Mouse (Mus musculus): Measurements from ENCODE around the gene Nexn. TPM values are rescaled to one million over a fixed set of nuclear protein-coding genes. Genes with fewer than 3 reads are reported as not detected.

Nexn gene
- polyA plus RNA-seq, 1 experiment from 2014 or later, result 37.9 TPM

- Histone ChIP-seq H3K27me3 (ENCODE audit: control insufficient read depth, insufficient read depth, low read length) (no peaks in the 10 kb centered on the region), H3K9me3 (ENCODE audit: control insufficient read depth, low read length) (no peaks in the 10 kb centered on the region), H3K9ac (ENCODE audit: low read length) (peak overlapping the region; percentile 52; the same call in 1 of the 2 replicates), H3K4me2 (replicated peaks; ENCODE audit: low read depth) (peak overlapping the region; percentile 60), H3K4me1 (replicated peaks; ENCODE audit: control insufficient read depth, insufficient read depth) (0 out of 2 replicates have a peak, but pooled peaks cover 2% of the 10 kb centered on the region), H3K36me3 (ENCODE audit: control insufficient read depth, insufficient read depth, low read length) (no peaks in the 10 kb centered on the region), H3K27ac (replicated peaks) (0 out of 2 replicates have a peak overlapping the region, but pooled peaks have one; percentile 36), H3K4me3 (ENCODE audit: low read depth, low read length) (peak overlapping the region; percentile 53)
- ATAC-seq (ENCODE audit: low FRiP score, low TSS enrichment) (no peak), DNase-seq (ENCODE audit: low spot score) (no peak)
- WGBS, result 44% methylated on average over 9 of the region's 9 CpGs
- TF ChIP-seq EP300 (optimal IDR thresholded peaks at IDR 0.05) (no peak), CTCF (IDR thresholded peaks at IDR 0.05; ENCODE audit: low read depth) (no peak)
These were observed 75.3 kb downstream of the Nexn start for GRCm38 (mm10) chr3:152190679-152191477.

GRCm38 (mm10) chr3:152189306-152189705, 76.8 kb downstream of the Nexn start:
- H3K4me1 ChIP-seq (replicated peaks; ENCODE audit: control insufficient read depth, insufficient read depth), result 0 out of 2 replicates have a peak, but pooled peaks cover 2% of the 10 kb centered on the region
- no peak overlapping the region for H3K9ac ChIP-seq (ENCODE audit: low read length)
- no peak for DNase-seq (ENCODE audit: low spot score)
- WGBS, result 33% methylated on average over 4 of the region's 4 CpGs
- H3K36me3 ChIP-seq (ENCODE audit: control insufficient read depth, insufficient read depth, low read length), result no peaks in the 10 kb centered on the region
- no peak overlapping the region for H3K4me3 ChIP-seq (ENCODE audit: low read depth, low read length)
- H3K27ac ChIP-seq (replicated peaks), result peak overlapping the region; percentile 69
- H3K4me2 ChIP-seq (replicated peaks; ENCODE audit: low read depth), result peak overlapping the region; percentile 21; the same call in 1 of the 2 replicates
- no peak for ATAC-seq (ENCODE audit: low FRiP score, low TSS enrichment)
- H3K9me3 ChIP-seq (ENCODE audit: control insufficient read depth, low read length), result no peaks in the 10 kb centered on the region
- TF ChIP-seq CTCF (IDR thresholded peaks at IDR 0.05; ENCODE audit: low read depth) (no peak), EP300 (optimal IDR thresholded peaks at IDR 0.05) (no peak)
- H3K27me3 ChIP-seq (ENCODE audit: control insufficient read depth, insufficient read depth, low read length), result no peaks in the 10 kb centered on the region

Other genes starting within 250 kb of the Nexn start
- gene Gipc2, start 100.1 kb downstream of the Nexn start, polyA plus RNA-seq (2015; fragmentation: Nextera tagmentation; extraction: Ambion mirVana), result 76.1 and 82.5 TPM in 2 replicates
- 26.4 and 29.0 TPM in 2 replicates for gene Dnajb4, start 56.0 kb downstream of the Nexn start, polyA plus RNA-seq (2015; fragmentation: Nextera tagmentation; extraction: Ambion mirVana)
- gene Fubp1, start 55.9 kb downstream of the Nexn start, polyA plus RNA-seq (2015; fragmentation: Nextera tagmentation; extraction: Ambion mirVana), result 60.2 and 60.5 TPM in 2 replicates
- 3.5 and 3.6 TPM in 2 replicates for gene Miga1, start 74.1 kb upstream of the Nexn start, polyA plus RNA-seq (2015; fragmentation: Nextera tagmentation; extraction: Ambion mirVana)
- 15.7 and 16.1 TPM in 2 replicates for gene Usp33, start 80.1 kb upstream of the Nexn start, polyA plus RNA-seq (2015; fragmentation: Nextera tagmentation; extraction: Ambion mirVana)
- gene Zzz3, start 129.1 kb upstream of the Nexn start, polyA plus RNA-seq (2015; fragmentation: Nextera tagmentation; extraction: Ambion mirVana), result 19.0 and 22.8 TPM in 2 replicates

Measured in stomach, postnatal 0 days (tissue).